Mouse (Mus musculus) layer of hippocampus, adult 18-20 months (tissue): ENCODE data around the gene Olfr1393. TPM values are rescaled to one million over a fixed set of nuclear protein-coding genes. Genes with fewer than 3 reads are reported as not detected.
"Not testable (repeated sequence)": the region's sequence is repeated elsewhere in the genome, so short reads cannot be mapped to it uniquely, and the experiment has no call there.

ENCODE experiments used
- DNase-seq, 2 experiments: peaks; one replicate each; pipeline ENCODE4 v3.0.0; 2022; ENCODE audit warnings: low spot score in 2 of 2
- total RNA-seq, 2 experiments: library from RNA; stranded (reverse); gene quantifications; 2 replicates each; pipeline ENCODE4 v1.2.3; 2021

Olfr1393 gene
- total RNA-seq, 2 experiments from 2014 or later = not detected

- DNase-seq = no peak
Observed at GRCm38 (mm10) chr11:49287251-49287650, 9.1 kb downstream of the Olfr1393 start.

DNA sequence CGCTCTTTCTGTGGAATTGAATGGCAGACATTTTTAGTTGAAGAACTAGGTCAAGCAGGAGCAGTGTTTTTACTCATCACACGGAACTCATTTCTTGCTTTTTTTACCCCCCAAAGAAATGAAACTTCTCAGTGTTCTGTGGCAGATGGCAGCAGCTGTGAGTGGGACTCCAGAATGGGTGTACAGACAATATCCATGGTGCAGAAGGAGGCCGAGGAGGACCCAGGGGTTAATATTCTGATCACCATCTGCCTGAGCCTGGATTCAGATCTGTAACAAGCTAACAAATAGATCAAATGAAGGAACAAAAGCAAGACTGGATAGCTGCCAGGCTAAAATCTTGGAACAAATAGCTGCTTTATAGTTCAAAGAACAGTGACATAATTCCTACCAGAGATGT lies 14.7 kb downstream of the Olfr1393 start:
- DNase-seq = peak; percentile 28 to 65

GRCm38 (mm10) chr11:49304441-49304840 lies 26.3 kb downstream of the Olfr1393 start, which contains the start of gene Olfr10:
Gene Olfr10, plus strand, starts transcription at chr11:49304741.
- DNase-seq = no peak

GRCm38 (mm10) chr11:49308547-49308946 lies 30.4 kb downstream of the Olfr1393 start:
- DNase-seq = not testable (repeated sequence)

DNA sequence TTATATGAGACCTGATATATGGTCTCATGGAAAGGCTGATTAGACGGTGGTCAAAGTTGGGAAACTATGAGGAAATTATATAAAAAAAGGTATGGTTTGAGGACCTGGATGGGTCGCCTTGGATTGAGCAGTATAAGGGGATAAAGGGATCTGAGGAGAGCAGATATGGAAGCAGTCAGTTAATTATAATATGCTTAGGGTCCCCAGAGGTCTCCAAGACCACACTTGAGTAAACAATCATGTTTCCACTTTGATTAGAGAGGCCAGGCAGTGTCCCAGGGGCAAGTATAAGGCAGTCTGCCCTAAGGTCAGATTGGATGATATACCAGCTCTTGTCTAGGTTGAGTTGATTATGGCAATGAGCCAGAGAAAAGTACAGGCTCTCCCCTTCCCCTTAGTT lies 44.3 kb downstream of the Olfr1393 start, which contains the start of gene Olfr1391:
TSS of gene Olfr1391 (plus strand) at position 301 of the 400 bp plus-strand sequence.
- no peak for DNase-seq

- DNase-seq = peak; percentile 8 to 17
Observed at GRCm38 (mm10) chr11:49326726-49327125, 48.6 kb downstream of the Olfr1393 start.

- no peak for DNase-seq
Observed at GRCm38 (mm10) chr11:49329686-49330085, 51.6 kb downstream of the Olfr1393 start.

Other genes with a start within 250 kb of the Olfr1393 start
- 1 to 10 TPM; 1.1 to 1.4 TPM for gene 9930111J21Rik2, start 227.1 kb upstream of the Olfr1393 start, total RNA-seq
- gene Tgtp2, start 214.1 kb upstream of the Olfr1393 start, total RNA-seq = not detected
- under 1 TPM; 0.40 to 0.51 TPM for gene Ifi47, start 201.7 kb upstream of the Olfr1393 start, total RNA-seq
- gene Olfr1396, start 163.4 kb upstream of the Olfr1393 start, total RNA-seq = not detected
- not detected for gene Olfr1395, start 136.0 kb upstream of the Olfr1393 start, total RNA-seq
- not detected for gene Olfr1394, start 123.9 kb upstream of the Olfr1393 start, total RNA-seq
- not detected for gene Btnl9, start 91.1 kb upstream of the Olfr1393 start, total RNA-seq
- 10 to 100 TPM; 48.6 to 49.6 TPM for gene Zfp62, start 75.0 kb upstream of the Olfr1393 start, total RNA-seq
- gene Mgat1, start 34.1 kb upstream of the Olfr1393 start, total RNA-seq = 10 to 100 TPM; 56.0 to 60.7 TPM
- under 1 TPM in 1 of 2 experiments, not detected in 1; 0.10 TPM for gene Olfr1392, start 7.0 kb downstream of the Olfr1393 start, total RNA-seq
- not detected for gene Olfr10, start 26.4 kb downstream of the Olfr1393 start, total RNA-seq
- not detected for gene Olfr1391, start 44.4 kb downstream of the Olfr1393 start, total RNA-seq
- gene Olfr1390, start 56.9 kb downstream of the Olfr1393 start, total RNA-seq = not detected
- not detected for gene Olfr1389, start 144.8 kb downstream of the Olfr1393 start, total RNA-seq
- gene Olfr1388, start 158.3 kb downstream of the Olfr1393 start, total RNA-seq = under 1 TPM; 0.43 to 0.47 TPM
- gene Olfr1387, start 177.0 kb downstream of the Olfr1393 start, total RNA-seq = not detected
- gene Olfr1386, start 186.7 kb downstream of the Olfr1393 start, total RNA-seq = not detected
- gene Olfr1385, start 210.8 kb downstream of the Olfr1393 start, total RNA-seq = not detected
- gene Olfr1384, start 228.4 kb downstream of the Olfr1393 start, total RNA-seq = not detected
- gene Olfr1383, start 241.3 kb downstream of the Olfr1393 start, total RNA-seq = under 1 TPM in 1 of 2 experiments, not detected in 1; 0.35 TPM
- gene Olfr1382, start 249.9 kb downstream of the Olfr1393 start, total RNA-seq = not detected